ENCODE assay signal across 8 mouse cellular contexts in genomic region chr7:141475011-141475804, GRCm38 (mm10). TPM values are rescaled to one million over a fixed set of nuclear protein-coding genes. Genes with fewer than 3 reads are reported as not detected.
DNase-seq lines count a peak whose midpoint lies in the region; ATAC-seq and TF ChIP-seq lines count a peak whose summit lies in the region.

Polr2l (minus strand) TSS chr7:141475132.
Tspan4 (plus strand) TSS chr7:141475240.

- H3K9ac ChIP-seq in hindbrain, embryonic 11.5 days (ENCODE audit: low read depth, low read length): peak within 1 kb of the TSS; percentile 84

- POLR2A ChIA-PET in Patski (lab: Charles Lee): interaction anchor here (1.4 to 7.0 kb wide), 4 partner anchors 6 to 61 kb away, joined by 3 to 64 read pairs (median 4); partner anchors contain the start of gene Cd151

- TF ChIP-seq CTCF in Patski (IDR thresholded peaks at IDR 0.05): no peak

- peaks cover 5% of the 10 kb centered on the region; the same call in 1 of the 2 replicates for H3K36me3 ChIP-seq in hindbrain, embryonic 11.5 days (ENCODE audit: control insufficient read depth, insufficient read depth, low read length)

- peak; percentile 36 for ATAC-seq in Patski
- peak; percentile 78 for ATAC-seq in hindbrain, embryonic 11.5 days (ENCODE audit: low FRiP score)

- peak within 1 kb of the TSS; percentile 89 for H3K27ac ChIP-seq in hindbrain, embryonic 11.5 days (ENCODE audit: low read depth, low read length)

- H3K4me2 ChIP-seq in hindbrain, embryonic 11.5 days (replicated peaks; ENCODE audit: low read depth, low read length): peak within 1 kb of the TSS; percentile 89

- H3K27me3 ChIP-seq in Patski: no peaks in the 10 kb centered on the region
- peaks cover 11% of the 10 kb centered on the region for H3K27me3 ChIP-seq in hindbrain, embryonic 11.5 days (ENCODE audit: control insufficient read depth, insufficient read depth, low read length)

- H3K9me3 ChIP-seq in hindbrain, embryonic 11.5 days (ENCODE audit: control insufficient read depth, low read length): no peaks in the 10 kb centered on the region

- no peak for DNase-seq in Patski (ENCODE audit: low read depth, low spot score)
- peak; percentile 87 for DNase-seq in cerebellum, adult 9-10 months
- peak in 1 of 2 experiments; percentile 81 for DNase-seq in frontal cortex, adult 2 months (ENCODE audit: extremely low spot score in 1 of 2, low spot score in 1 of 2)
- DNase-seq in hindbrain, embryonic 11.5 days (ENCODE audit: low spot score): peak; percentile 89
- DNase-seq in layer of hippocampus, postnatal 25 days (ENCODE audit: extremely low spot score in 1 of 2, low spot score in 1 of 2): peak; percentile 78 to 93
- peak; percentile 90 for DNase-seq in lung, postnatal 4 days
- peak; percentile 92 for DNase-seq in retina, postnatal 1 day
- DNase-seq in urinary bladder, adult 2 months (ENCODE audit: low spot score): peak; percentile 88

- peak within 1 kb of the TSS; percentile 85 for H3K4me3 ChIP-seq in hindbrain, embryonic 11.5 days (ENCODE audit: low read depth, low read length)

- in situ Hi-C loops in Patski (cut with MboI; ENCODE audit: low pct_unique_long_range_greater_than_20kb): loop anchor here (5.0 kb wide), 1 partner anchor 102 kb away; no protein-coding TSS in a partner anchor

- 0% methylated on average over 62 of the region's 87 CpGs for WGBS in hindbrain, embryonic 11.5 days

- CTCF ChIA-PET in Patski (lab: Charles Lee): interaction anchor here (3.1 kb wide), 1 partner anchor 49 kb away, joined by 16 read pairs; no protein-coding TSS in a partner anchor

- peaks cover 5% of the 10 kb centered on the region; the same call in 1 of the 2 replicates for H3K4me1 ChIP-seq in hindbrain, embryonic 11.5 days (replicated peaks; ENCODE audit: control insufficient read depth, insufficient read depth, low read length)

RNA-seq across cellular contexts. Expression of gene Polr2l, which starts in this region (rescaled TPM):
- 55.2 TPM for polyA plus RNA-seq in Patski (2021)
- 41.5 and 47.6 TPM in 2 replicates for polyA plus RNA-seq in frontal cortex, adult 2 months (2012; rRNA removed)
- polyA plus RNA-seq in hindbrain, embryonic 11.5 days (2014; fragmentation: Nextera tagmentation; extraction: Ambion mirVana): 71.5 and 74.0 TPM in 2 replicates
- total RNA-seq in layer of hippocampus, postnatal 25 days (2021): 10 to 100 TPM; 40.9 to 47.2 TPM
- polyA plus RNA-seq in urinary bladder, adult 2 months (2012; rRNA removed): 41.8 and 48.1 TPM in 2 replicates

RNA-seq across cellular contexts. Expression of gene Tspan4, which starts in this region (rescaled TPM):
- polyA plus RNA-seq in Patski (2021): 479 TPM
- 38.7 and 40.9 TPM in 2 replicates for polyA plus RNA-seq in frontal cortex, adult 2 months (2012; rRNA removed)
- 29.6 and 31.4 TPM in 2 replicates for polyA plus RNA-seq in hindbrain, embryonic 11.5 days (2014; fragmentation: Nextera tagmentation; extraction: Ambion mirVana)
- 10 to 100 TPM; 12.2 to 14.3 TPM for total RNA-seq in layer of hippocampus, postnatal 25 days (2021)
- polyA plus RNA-seq in urinary bladder, adult 2 months (2012; rRNA removed): 161 and 196 TPM in 2 replicates
